Mouse (Mus musculus) neural tube, embryonic 11.5 days (tissue): Measurements from ENCODE around the gene Tcp10a. TPM values are rescaled to one million over a fixed set of nuclear protein-coding genes. Genes with fewer than 3 reads are reported as not detected.
"Not testable (repeated sequence)": the region's sequence is repeated elsewhere in the genome, so short reads cannot be mapped to it uniquely, and the experiment has no call there.

ENCODE experiments used
- ATAC-seq: fragments of 200-750 bp; cut with Nextera tagmentation; 2 replicates; pipeline ENCODE4 v1.8.0; 2017; ENCODE audit warnings: moderate number of reproducible peaks, mild to moderate bottlenecking, moderate TSS enrichment, moderate library complexity; ENCODE audit not compliant: insufficient read depth, low FRiP score, low TSS enrichment
- DNase-seq: peaks from one replicate; pipeline ENCODE4 v3.0.0-alpha.2; 2015; ENCODE audit warnings: low spot score
- H3K27ac ChIP-seq: fragments of 300-500 bp; sonication (generic); 2 replicates; pipeline ENCODE4 v1.5.1; 2014; ENCODE audit warnings: low read depth, mild to moderate bottlenecking, low read length
- H3K27me3 ChIP-seq: fragments of 300-500 bp; sonication (generic); 2 replicates; pipeline ENCODE4 v1.6.1; 2014; ENCODE audit warnings: mild to moderate bottlenecking, low read length, mixed read lengths; ENCODE audit not compliant: control insufficient read depth, insufficient read depth
- H3K36me3 ChIP-seq: fragments of 300-500 bp; sonication (generic); 2 replicates; pipeline ENCODE4 v1.6.1; 2014; ENCODE audit warnings: mild to moderate bottlenecking, low read length, moderate library complexity, mixed read lengths; ENCODE audit not compliant: control insufficient read depth, insufficient read depth
- H3K4me1 ChIP-seq: fragments of 300-500 bp; sonication (generic); 2 replicates; pipeline ENCODE4 v1.6.1; 2014; ENCODE audit warnings: low read length, mixed read lengths; ENCODE audit not compliant: control insufficient read depth, insufficient read depth
- H3K4me2 ChIP-seq: fragments of 300-500 bp; sonication (generic); 2 replicates; pipeline ENCODE4 v1.6.1; 2014; ENCODE audit warnings: low read depth, mild to moderate bottlenecking, moderate library complexity
- H3K4me3 ChIP-seq: fragments of 300-500 bp; sonication (generic); 2 replicates; pipeline ENCODE4 v1.5.1; 2014; ENCODE audit warnings: low read depth, low read length
- H3K9ac ChIP-seq: fragments of 300-500 bp; sonication (generic); 2 replicates; pipeline ENCODE4 v1.6.1; 2014; ENCODE audit warnings: mild to moderate bottlenecking, low read length
- H3K9me3 ChIP-seq: fragments of 300-500 bp; sonication (generic); 2 replicates; pipeline ENCODE4 v1.6.1; 2016; ENCODE audit warnings: low read length; ENCODE audit not compliant: control insufficient read depth
- WGBS: fragments of 180-500 bp; shearing (Covaris S2); extraction: QIAGEN DNeasy Blood & Tissue Kit; methylation state at CpG from one replicate; pipeline ENCODE4 v1.1.7; 2014; 5-methylcytosine and 5-hydroxymethylcytosine counted together
- polyA plus RNA-seq: library from polyadenylated mRNA; unstranded; fragments of >200 nt; fragmentation: Nextera tagmentation; extraction: Ambion mirVana; gene quantifications from 2 replicates; pipeline ENCODE4 v1.2.1, GENCODE M21; 2014

The Tcp10a gene
- polyA plus RNA-seq, 1 experiment from 2014 or later: not detected

DNA sequence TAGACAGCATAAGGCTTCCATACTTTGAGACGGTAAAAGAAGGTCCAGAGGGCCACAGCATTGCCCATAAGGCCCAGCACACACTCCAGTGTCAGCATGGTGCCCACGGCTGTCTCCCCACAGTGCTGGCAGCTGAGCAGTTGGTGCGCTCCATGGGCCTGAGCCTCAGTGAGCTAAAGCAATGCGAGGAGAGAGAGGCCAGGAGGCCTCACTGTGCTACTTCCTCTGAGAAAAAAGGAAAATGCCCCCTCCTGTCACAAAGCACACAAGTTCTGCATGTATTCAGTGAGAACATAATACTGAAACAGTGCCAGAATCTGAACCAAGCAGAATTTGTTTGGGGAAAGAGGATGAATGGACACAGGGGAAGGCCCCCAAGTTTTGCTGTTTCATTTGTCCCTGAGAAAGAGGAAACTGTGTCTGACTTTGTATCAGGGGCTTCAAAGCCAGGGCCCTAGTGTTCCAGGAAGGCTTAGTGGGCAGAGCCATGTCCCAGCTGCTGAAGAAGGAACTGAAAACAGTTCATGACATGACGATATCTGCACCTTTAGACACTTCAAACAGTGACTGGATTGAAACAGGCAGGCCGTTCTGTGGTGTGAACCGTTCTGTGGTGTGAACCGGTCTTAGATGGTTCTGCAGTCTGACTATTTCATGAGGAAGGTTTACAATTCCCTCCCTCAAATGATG lies 8.6 kb upstream of the Tcp10a start:
- WGBS: 88% methylated on average over 6 of the region's 8 CpGs
- H3K4me1 ChIP-seq, H3K36me3 ChIP-seq, H3K9me3 ChIP-seq, H3K4me3 ChIP-seq, H3K27ac ChIP-seq, H3K27me3 ChIP-seq, H3K4me2 ChIP-seq, ATAC-seq, H3K9ac ChIP-seq, DNase-seq: not testable (repeated sequence)

- not testable (repeated sequence) for H3K27me3 ChIP-seq, H3K36me3 ChIP-seq, H3K4me3 ChIP-seq, H3K4me1 ChIP-seq, DNase-seq, H3K9ac ChIP-seq, H3K27ac ChIP-seq, ATAC-seq, H3K9me3 ChIP-seq, H3K4me2 ChIP-seq
- 93% methylated on average over 6 of the region's 6 CpGs for WGBS
These were observed 4.7 kb upstream of the Tcp10a start for GRCm38 (mm10) chr17:7319789-7320188.

DNA sequence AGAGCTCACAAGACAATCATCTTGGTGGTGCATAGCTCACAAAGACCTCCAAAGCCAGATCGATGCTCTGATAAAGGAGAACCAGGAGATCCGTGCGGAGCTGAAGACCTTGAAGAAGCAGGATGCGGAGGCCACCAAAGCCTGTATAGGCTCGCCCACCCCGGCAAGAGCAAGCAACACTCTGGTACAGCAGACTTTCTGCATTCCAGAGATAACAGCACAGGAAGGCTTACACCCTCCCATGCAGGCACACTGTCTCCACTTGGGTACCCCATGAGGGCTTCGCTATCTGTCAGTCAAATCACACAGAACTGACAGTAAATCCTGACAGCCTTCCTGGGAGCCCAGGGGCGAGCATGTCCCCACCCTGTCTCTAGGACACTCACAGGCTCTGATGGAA lies 2.0 kb downstream of the Tcp10a start:
- not testable (repeated sequence) for H3K36me3 ChIP-seq, H3K4me3 ChIP-seq, H3K9me3 ChIP-seq, ATAC-seq, DNase-seq, H3K27ac ChIP-seq, H3K27me3 ChIP-seq, H3K4me2 ChIP-seq, H3K4me1 ChIP-seq, H3K9ac ChIP-seq
- WGBS: 76% methylated on average over 5 of the region's 8 CpGs

DNA sequence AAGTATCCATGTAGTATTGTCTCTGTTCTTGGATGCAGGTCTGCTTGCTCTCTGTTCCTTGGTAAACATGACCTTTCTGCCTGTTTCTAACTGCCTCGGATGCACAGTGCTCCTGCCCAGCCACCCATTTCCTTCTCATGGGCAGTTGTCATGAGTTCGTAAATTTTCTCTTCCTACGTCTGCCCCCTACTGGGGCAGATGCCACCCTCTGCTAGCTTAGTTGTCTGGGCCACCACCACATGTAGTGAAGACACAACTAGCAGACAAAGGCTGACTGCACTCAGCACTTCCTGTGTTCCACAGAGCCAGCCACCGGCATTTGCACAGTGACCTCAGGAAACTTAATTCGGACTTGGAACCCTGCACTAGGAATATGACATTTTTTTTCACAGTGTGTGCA lies 8.3 kb downstream of the Tcp10a start:
- not testable (repeated sequence) for H3K4me3 ChIP-seq, H3K36me3 ChIP-seq, H3K9ac ChIP-seq, DNase-seq, H3K27ac ChIP-seq, H3K27me3 ChIP-seq, ATAC-seq, H3K9me3 ChIP-seq, H3K4me2 ChIP-seq, H3K4me1 ChIP-seq
- 86% methylated on average over 3 of the region's 5 CpGs for WGBS

GRCm38 (mm10) chr17:7337381-7337780 lies 12.9 kb downstream of the Tcp10a start:
- not testable (repeated sequence) for H3K9ac ChIP-seq, H3K36me3 ChIP-seq, H3K27ac ChIP-seq, H3K4me2 ChIP-seq, H3K27me3 ChIP-seq, H3K9me3 ChIP-seq, H3K4me1 ChIP-seq, H3K4me3 ChIP-seq, DNase-seq, ATAC-seq
- 85% methylated on average over 7 of the region's 9 CpGs for WGBS

DNA sequence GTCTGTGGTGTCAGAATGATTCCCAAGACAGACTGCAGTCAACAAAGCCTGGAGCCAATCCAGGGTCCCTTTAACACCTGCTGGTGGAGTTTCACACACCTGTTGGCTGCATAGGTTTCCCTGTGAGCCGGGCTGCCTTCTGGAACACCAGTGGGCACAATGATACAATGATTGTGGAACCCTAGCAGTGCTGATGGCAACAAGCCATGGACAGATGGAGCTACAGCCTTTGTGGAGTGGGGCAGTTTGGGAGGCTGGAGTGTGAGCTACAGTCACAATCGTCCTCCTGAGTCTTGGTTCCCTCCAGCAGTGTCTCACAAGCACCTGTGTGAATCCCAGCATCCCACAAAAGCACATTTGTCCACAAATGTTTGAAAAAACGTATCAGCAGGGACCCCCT lies 24.3 kb downstream of the Tcp10a start:
- not testable (repeated sequence) for H3K9ac ChIP-seq, H3K36me3 ChIP-seq, H3K4me2 ChIP-seq, H3K4me3 ChIP-seq, H3K27me3 ChIP-seq, H3K4me1 ChIP-seq, H3K9me3 ChIP-seq, ATAC-seq, DNase-seq, H3K27ac ChIP-seq
- WGBS: 67% methylated on average over 2 of the region's 3 CpGs

GRCm38 (mm10) chr17:7352596-7352995 lies 28.1 kb downstream of the Tcp10a start, which contains the start of gene Ttll2:
Gene Ttll2, minus strand, starts transcription at chr17:7352696.
- ATAC-seq, H3K4me2 ChIP-seq, H3K4me3 ChIP-seq, H3K9me3 ChIP-seq, H3K9ac ChIP-seq, H3K4me1 ChIP-seq, DNase-seq, H3K27me3 ChIP-seq, H3K36me3 ChIP-seq, H3K27ac ChIP-seq: not testable (repeated sequence)
- WGBS: 91% methylated on average over 1 of the region's 1 CpGs

DNA sequence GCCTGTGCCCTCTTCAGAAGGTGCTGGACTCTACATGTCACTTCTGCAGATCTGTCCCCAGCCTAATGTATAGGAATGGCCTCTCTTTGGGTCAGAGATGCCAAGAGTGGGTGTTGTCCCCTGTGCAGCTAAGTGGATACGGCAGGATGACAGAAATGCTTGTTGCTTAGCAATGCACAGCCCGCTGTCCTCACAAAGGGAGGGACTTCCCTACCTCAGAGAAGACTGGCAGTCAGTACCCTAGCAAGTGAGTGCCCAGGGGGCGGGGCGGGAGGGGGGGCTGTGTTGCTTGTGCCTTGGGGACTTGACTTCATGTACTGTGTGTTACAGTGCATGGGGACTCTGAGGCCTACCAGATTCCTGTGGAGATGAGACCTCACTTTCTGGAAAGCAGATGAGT lies 35.4 kb downstream of the Tcp10a start:
- not testable (repeated sequence) for H3K36me3 ChIP-seq, DNase-seq, H3K4me1 ChIP-seq, ATAC-seq, H3K4me2 ChIP-seq, H3K4me3 ChIP-seq, H3K9ac ChIP-seq, H3K27ac ChIP-seq, H3K9me3 ChIP-seq, H3K27me3 ChIP-seq
- 68% methylated on average over 4 of the region's 4 CpGs for WGBS

DNA sequence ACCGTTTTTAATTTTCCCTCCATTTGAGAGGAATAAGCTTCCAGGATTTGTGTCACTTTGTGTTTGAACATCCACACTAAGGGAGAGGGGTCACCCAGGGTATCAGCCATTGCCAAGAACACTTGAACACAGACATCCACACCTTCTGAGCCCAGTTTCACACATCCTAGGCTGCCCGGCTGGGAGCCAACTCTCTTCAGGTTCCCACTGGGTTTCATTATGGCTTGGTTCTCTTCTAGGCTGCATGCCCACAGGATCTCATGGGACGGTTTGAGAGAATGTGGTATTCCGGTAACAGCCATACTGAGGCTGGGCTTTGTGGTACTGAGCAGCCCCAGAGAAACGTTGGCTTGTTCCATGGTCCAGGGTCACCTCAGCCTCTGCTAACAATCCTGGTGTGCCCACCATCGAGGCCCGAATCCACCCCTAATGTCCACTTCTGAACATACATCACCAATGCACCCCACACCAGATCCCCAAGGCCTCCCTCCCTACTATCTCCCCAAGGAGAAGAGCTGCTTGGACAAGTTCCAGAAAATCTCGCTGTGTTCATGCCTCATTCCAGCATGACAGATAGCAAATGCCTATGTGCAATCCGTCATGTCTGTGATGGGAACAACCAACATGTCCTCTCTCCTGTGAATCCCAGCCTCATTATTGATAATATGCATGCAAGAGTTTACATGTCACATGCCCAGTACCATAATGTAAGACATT lies 36.5 kb downstream of the Tcp10a start:
- H3K9me3 ChIP-seq, H3K27ac ChIP-seq, ATAC-seq, H3K27me3 ChIP-seq, H3K4me2 ChIP-seq, H3K36me3 ChIP-seq, DNase-seq, H3K9ac ChIP-seq, H3K4me3 ChIP-seq, H3K4me1 ChIP-seq: not testable (repeated sequence)
- WGBS: 90% methylated on average over 7 of the region's 9 CpGs
